Mouse (Mus musculus) heart, embryonic 12.5 days (tissue): ENCODE results near the gene Txndc15. TPM values are rescaled to one million over a fixed set of nuclear protein-coding genes. Genes with fewer than 3 reads are reported as not detected.
A peak's percentile ranks its signal among the peaks of the same experiment; 100 is the strongest.

Experiments
- ATAC-seq: fragments of 200-750 bp; cut with Nextera tagmentation; 2 replicates; pipeline ENCODE4 v1.8.0; 2017; ENCODE audit warnings: moderate TSS enrichment, moderate library complexity; ENCODE audit not compliant: insufficient number of reproducible peaks, low FRiP score
- H3K27ac ChIP-seq: fragments of 300-500 bp; sonication (generic); 2 replicates; pipeline ENCODE4 v1.5.1; 2016; ENCODE audit warnings: mild to moderate bottlenecking, moderate library complexity; ENCODE audit not compliant: poor library complexity, severe bottlenecking
- H3K27me3 ChIP-seq: fragments of 300-500 bp; sonication (generic); replicated peaks from 2 replicates; pipeline ENCODE4 v1.6.1; 2016; ENCODE audit warnings: mild to moderate bottlenecking, moderate library complexity
- H3K36me3 ChIP-seq: fragments of 300-500 bp; sonication (generic); 2 replicates; pipeline ENCODE4 v1.6.1; 2016; ENCODE audit warnings: mild to moderate bottlenecking, moderate library complexity
- H3K4me1 ChIP-seq: fragments of 300-500 bp; sonication (generic); replicated peaks from 2 replicates; pipeline ENCODE4 v1.6.1; 2016; ENCODE audit warnings: mild to moderate bottlenecking
- H3K4me2 ChIP-seq: fragments of 300-500 bp; sonication (generic); 2 replicates; pipeline ENCODE4 v1.6.1; 2016; ENCODE audit warnings: mild to moderate bottlenecking, moderate library complexity
- H3K4me3 ChIP-seq: fragments of 300-500 bp; sonication (generic); 2 replicates; pipeline ENCODE4 v1.5.1; 2016; ENCODE audit warnings: mild to moderate bottlenecking
- H3K9ac ChIP-seq: fragments of 300-500 bp; sonication (generic); 2 replicates; pipeline ENCODE4 v1.6.1; 2016; ENCODE audit warnings: mild to moderate bottlenecking, moderate library complexity
- H3K9me3 ChIP-seq: fragments of 300-500 bp; sonication (generic); replicated peaks from 2 replicates; pipeline ENCODE4 v1.6.1; 2016; ENCODE audit warnings: mild to moderate bottlenecking, moderate library complexity
- WGBS: fragments of 180-500 bp; shearing (Covaris S2); methylation state at CpG from one replicate; pipeline ENCODE4 v1.1.7; 2016; 5-methylcytosine and 5-hydroxymethylcytosine counted together
- polyA plus RNA-seq: library from polyadenylated mRNA; unstranded; fragments of >200 nt; fragmentation: Nextera tagmentation; extraction: Ambion mirVana; gene quantifications from 2 replicates; pipeline ENCODE4 v1.2.1, GENCODE M21; 2016

Gene Txndc15
- polyA plus RNA-seq, 1 experiment from 2014 or later: 67.4 TPM

DNA sequence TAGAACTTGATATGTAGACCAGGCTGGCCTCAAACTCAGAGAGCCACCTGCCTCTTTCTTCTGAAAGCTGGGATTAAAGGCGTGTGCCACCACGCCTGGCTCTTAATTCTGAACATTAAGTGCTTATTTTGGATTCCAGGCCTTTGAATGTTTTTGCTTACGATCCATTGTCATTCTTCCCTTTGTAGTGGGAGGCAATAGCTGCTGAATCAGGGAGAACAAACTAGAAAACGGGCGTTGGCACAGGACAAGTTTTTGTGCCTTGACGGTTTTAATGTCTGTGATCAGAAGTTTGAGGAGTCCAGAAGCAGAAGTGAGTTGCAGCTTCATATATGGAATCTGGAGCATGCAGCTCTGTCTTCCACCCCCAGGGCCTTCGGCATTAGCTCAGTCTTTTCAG is 16.3 kb downstream of the Txndc15 start:
- Histone ChIP-seq H3K36me3 (peaks cover 6% of the 10 kb centered on the region), H3K27ac (no peak overlapping the region), H3K9ac (no peak overlapping the region), H3K4me2 (no peak overlapping the region), H3K4me3 (no peak overlapping the region), H3K4me1 (no peaks in the 10 kb centered on the region), H3K27me3 (no peaks in the 10 kb centered on the region), H3K9me3 (no peaks in the 10 kb centered on the region)
- 89% methylated on average over 7 of the region's 7 CpGs for WGBS
- no peak for ATAC-seq

DNA sequence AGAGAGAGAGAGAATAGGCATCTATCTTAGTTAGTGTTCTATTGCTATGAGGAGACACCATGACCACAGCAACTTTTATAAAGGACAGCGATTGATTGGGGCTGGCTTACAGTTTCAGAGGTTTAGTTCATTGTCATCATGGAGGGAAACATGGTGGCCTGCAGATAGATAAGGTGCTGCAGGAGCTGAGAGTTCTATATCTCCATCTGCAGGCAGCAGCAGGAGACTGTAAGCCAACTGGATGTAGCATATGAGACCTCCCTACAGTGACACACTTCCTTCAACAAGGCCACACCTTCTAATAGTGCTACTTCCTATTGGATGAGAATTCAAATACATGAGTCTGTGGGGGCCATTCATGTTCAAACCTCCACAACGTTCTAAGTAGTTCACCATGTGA is 17.7 kb downstream of the Txndc15 start:
- Histone ChIP-seq H3K4me1 (no peaks in the 10 kb centered on the region), H3K4me3 (no peak overlapping the region), H3K4me2 (no peak overlapping the region), H3K27ac (no peak overlapping the region), H3K9me3 (no peaks in the 10 kb centered on the region), H3K36me3 (peaks cover 2% of the 10 kb centered on the region; the same call in 1 of the 2 replicates), H3K27me3 (no peaks in the 10 kb centered on the region), H3K9ac (no peak overlapping the region)
- no peak for ATAC-seq
- 71% methylated on average over 2 of the region's 2 CpGs for WGBS

DNA sequence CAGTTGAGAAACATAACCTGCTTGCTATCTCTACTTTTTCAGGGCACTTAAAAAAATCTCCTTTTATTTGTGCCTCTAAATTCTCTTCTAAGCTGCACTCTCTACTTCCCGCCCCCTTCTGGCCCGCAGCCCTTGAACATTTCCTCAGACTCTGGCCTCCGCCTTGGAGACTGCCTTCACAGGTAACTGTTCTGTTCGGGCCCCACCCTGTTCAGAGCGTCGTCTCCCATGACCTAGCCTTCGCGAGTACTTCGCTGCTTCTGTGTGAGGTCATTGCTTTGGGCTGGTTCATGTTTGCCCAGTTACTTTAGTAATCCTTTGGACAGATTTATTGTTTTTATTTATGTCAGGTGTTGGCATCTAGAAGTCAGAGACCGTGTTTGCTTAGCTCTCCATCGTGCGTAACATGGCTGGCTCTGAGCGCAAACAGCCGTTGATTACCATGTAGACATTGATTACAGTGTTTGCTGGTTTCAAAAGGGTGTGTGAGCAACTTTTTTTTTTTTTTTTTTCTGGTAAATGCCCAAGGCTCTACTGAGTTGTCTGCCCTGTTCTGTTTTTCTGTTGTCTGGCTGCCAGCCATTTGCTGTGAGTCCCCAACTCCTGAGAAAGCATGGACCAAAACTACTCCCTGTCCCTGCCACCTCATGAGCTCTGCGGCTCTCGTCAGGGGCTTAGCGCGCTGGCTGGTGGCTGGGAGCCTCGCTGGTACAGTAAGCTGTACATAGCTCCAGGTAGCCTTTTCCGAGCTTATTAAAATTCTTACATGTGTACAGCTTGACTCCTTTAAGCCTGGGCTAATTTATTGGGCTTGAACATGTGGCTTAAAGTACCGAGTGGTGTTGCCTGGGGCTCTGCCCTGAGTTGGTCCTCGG is 19.4 kb downstream of the Txndc15 start:
- no peak for ATAC-seq
- H3K4me1 ChIP-seq: no peaks in the 10 kb centered on the region
- H3K9me3 ChIP-seq: no peaks in the 10 kb centered on the region
- no peak overlapping the region for H3K9ac ChIP-seq
- H3K27ac ChIP-seq: no peak overlapping the region
- H3K4me3 ChIP-seq: no peak overlapping the region
- H3K4me2 ChIP-seq: no peak overlapping the region
- 85% methylated on average over 22 of the region's 22 CpGs for WGBS
- no peaks in the 10 kb centered on the region for H3K27me3 ChIP-seq
- peaks cover 2% of the 10 kb centered on the region; the same call in 1 of the 2 replicates for H3K36me3 ChIP-seq

DNA sequence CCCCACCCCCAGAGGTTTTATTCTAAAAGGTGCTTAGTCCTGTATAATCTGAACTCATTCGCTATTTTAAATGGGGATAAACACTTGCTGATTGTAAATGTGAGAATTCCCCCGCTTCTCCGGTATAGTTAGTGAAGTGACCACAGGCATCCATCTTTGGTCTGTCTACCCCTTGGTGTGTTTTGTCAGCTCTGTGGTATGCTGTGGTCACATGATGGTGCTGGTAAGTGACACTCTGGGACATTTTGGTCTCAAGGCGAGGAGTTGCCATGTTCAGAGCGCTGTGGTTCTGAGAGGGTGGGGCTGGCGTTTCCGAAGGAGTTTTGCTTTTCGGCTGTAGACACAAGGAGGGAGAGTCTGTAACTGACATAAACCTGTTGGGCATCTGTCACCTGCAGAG is 23.4 kb downstream of the Txndc15 start:
- Histone ChIP-seq H3K4me2 (no peak overlapping the region), H3K9me3 (no peaks in the 10 kb centered on the region), H3K27me3 (no peaks in the 10 kb centered on the region), H3K9ac (no peak overlapping the region), H3K27ac (no peak overlapping the region), H3K4me1 (no peaks in the 10 kb centered on the region), H3K4me3 (no peak overlapping the region), H3K36me3 (peaks cover 2% of the 10 kb centered on the region; the same call in 1 of the 2 replicates)
- 87% methylated on average over 8 of the region's 8 CpGs for WGBS
- no peak for ATAC-seq

DNA sequence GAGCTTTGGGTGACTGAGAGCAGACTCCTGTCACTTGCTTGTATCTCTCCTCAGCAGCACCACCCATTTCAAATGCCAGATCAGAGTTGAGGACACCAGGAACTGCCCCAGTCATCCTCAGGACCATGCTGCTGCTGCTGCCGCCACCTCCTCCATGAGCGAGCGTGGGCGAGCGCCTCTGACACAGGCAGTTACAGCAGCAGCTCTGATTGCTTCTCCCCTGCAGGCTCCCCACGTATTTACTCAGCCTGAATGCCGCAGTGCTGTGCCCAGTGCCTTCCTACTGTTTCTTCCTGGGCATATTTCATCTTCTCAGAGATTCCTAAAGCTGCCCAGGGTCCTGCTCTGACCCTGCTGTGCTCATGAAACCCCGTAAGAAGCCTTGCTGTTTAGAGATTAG is 27.9 kb downstream of the Txndc15 start:
- Histone ChIP-seq H3K4me1 (no peaks in the 10 kb centered on the region), H3K9ac (no peak overlapping the region), H3K9me3 (no peaks in the 10 kb centered on the region), H3K27me3 (no peaks in the 10 kb centered on the region), H3K27ac (no peak overlapping the region), H3K36me3 (no peaks in the 10 kb centered on the region), H3K4me2 (no peak overlapping the region), H3K4me3 (no peak overlapping the region)
- no peak for ATAC-seq
- 73% methylated on average over 8 of the region's 8 CpGs for WGBS

DNA sequence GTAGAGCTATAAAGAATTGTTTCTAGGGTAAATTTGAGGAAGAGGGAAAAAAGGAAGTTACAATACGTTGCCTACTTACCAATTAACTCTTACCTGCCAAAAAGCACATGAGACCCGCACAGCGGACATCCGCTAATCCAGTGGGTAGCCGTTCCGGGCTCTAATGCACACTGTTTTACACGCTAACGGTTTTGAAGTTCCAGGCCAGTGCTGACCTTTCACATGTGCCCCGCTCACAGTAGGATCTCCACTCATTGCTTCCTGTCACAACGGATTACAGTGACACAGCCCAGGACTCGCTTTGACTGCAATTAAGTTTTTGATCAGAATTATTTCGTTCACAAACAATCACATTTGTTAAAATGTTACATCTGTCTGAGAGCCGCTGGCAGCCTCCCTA is 39.9 kb downstream of the Txndc15 start:
- 72% methylated on average over 13 of the region's 13 CpGs for WGBS
- Histone ChIP-seq H3K4me2 (no peak overlapping the region), H3K27me3 (no peaks in the 10 kb centered on the region), H3K27ac (no peak overlapping the region), H3K4me3 (no peak overlapping the region), H3K36me3 (no peaks in the 10 kb centered on the region), H3K4me1 (peaks cover 9% of the 10 kb centered on the region), H3K9me3 (no peaks in the 10 kb centered on the region), H3K9ac (no peak overlapping the region)
- ATAC-seq: no peak

DNA sequence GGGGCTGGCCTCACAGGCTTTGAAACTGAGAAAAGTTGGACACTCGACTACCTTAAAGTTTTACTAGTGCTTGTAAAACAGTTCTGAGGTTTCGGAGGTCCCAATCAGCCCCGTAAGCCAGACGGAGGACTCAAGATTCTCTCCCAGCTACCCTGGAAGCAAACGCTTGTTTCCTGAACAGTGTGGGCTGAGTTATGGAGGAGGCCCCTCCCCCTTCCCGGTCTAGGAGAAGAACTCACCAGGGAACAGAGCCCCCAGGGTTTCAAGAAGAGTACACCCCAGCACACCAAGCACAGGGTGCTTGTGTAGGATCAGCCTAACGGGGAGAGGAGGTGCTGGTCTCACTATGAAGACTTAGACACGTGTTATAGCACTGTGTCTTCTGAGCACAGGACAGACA is 42.3 kb downstream of the Txndc15 start:
- Histone ChIP-seq H3K4me1 (peaks cover 20% of the 10 kb centered on the region), H3K27me3 (no peaks in the 10 kb centered on the region), H3K4me2 (peak overlapping the region; percentile 53), H3K9me3 (no peaks in the 10 kb centered on the region), H3K9ac (peak overlapping the region; percentile 38; the same call in 1 of the 2 replicates), H3K27ac (no peak overlapping the region), H3K4me3 (0 out of 2 replicates have a peak overlapping the region, but pooled peaks have one; percentile 1), H3K36me3 (no peaks in the 10 kb centered on the region)
- ATAC-seq: no peak
- 39% methylated on average over 8 of the region's 8 CpGs for WGBS

DNA sequence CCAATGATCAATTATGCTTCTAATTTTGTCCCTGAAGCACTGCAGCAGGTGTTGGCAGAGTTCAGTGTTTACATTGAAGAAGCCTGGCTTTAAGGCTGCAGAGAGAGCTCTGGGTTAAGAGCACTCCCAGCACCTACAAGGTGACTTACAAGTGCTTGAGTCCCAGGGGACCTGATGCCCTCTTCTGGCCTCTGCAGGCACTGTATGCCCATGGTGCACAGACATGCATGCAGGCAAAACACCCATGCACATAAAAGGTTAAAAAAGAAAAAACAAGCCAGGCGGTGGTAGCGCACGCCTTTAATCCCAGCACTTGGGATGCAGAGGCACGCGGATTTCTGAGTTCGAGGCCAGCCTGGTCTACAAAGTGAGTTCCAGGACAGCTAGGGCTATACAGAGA is 43.2 kb downstream of the Txndc15 start:
- no peaks in the 10 kb centered on the region for H3K36me3 ChIP-seq
- no peaks in the 10 kb centered on the region for H3K9me3 ChIP-seq
- no peak overlapping the region for H3K27ac ChIP-seq
- 88% methylated on average over 6 of the region's 6 CpGs for WGBS
- H3K4me1 ChIP-seq: peaks cover 20% of the 10 kb centered on the region
- no peaks in the 10 kb centered on the region for H3K27me3 ChIP-seq
- H3K9ac ChIP-seq: no peak overlapping the region
- H3K4me2 ChIP-seq: no peak overlapping the region
- no peak overlapping the region for H3K4me3 ChIP-seq
- no peak for ATAC-seq

DNA sequence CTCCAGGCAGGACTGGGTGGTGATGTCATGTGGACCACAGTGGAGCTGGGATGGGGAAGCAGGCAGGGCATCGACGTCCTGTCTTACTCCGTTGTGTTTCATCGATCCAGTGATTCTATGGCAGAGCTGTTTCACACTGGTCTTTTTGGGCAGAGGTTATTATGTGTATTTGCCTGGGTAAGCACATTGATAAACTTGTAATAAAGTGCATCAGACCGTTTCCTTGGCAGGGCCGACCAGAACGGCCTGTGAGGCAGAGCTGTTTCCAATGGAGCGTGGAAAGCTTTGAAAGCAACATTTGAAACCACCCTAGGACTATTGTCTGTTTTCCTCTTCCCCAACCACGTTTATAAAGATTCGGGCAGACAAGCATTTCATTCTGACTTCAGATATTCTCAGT is 46.1 kb downstream of the Txndc15 start:
- H3K9me3 ChIP-seq: no peaks in the 10 kb centered on the region
- H3K27ac ChIP-seq: peak overlapping the region; percentile 13; the same call in 1 of the 2 replicates
- H3K9ac ChIP-seq: 0 out of 2 replicates have a peak overlapping the region, but pooled peaks have one; percentile 27
- no peaks in the 10 kb centered on the region for H3K27me3 ChIP-seq
- 67% methylated on average over 10 of the region's 10 CpGs for WGBS
- H3K4me1 ChIP-seq: peaks cover 25% of the 10 kb centered on the region
- ATAC-seq: no peak
- no peak overlapping the region for H3K4me3 ChIP-seq
- H3K4me2 ChIP-seq: peak overlapping the region; percentile 50
- H3K36me3 ChIP-seq: no peaks in the 10 kb centered on the region

DNA sequence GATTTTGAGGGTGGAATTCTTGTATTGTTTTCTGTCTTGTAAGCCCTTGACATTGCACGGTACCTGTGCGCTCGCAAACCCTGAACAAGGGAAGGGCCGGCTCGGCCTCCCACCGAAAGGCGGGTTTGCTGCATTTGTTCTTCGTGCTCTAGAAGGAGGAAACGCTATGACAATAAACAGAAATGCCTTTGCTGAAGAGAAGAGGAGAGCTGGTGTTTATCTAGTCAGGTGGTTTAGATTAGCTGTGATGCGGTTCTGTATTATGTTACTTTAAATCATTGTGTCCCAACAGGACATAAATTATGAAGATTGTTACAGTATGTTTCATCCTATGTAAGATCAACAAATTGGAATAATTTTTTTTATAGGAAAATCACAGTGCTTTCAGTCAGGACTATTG is 47.0 kb downstream of the Txndc15 start:
- no peak overlapping the region for H3K27ac ChIP-seq
- 0 out of 2 replicates have a peak overlapping the region, but pooled peaks have one; percentile 28 for H3K9ac ChIP-seq

DNA sequence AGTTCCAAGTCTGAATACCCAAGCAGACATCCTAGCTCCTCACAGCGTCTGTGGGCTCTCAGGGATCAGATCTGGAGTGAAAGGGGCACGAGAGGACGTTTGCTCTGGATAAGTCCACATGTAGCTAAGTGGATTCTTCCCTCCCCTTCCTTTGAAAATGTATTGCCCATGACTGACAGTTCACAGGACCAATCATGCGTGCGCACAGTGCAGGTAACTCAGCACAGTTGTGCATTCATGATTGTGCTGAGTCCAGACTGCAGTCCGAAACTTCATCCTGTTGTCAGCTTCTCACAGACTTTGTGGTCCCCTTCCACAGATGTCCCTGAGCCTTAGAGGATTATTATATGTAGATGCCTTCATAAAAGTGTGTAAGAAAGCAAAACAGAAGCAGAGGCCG is 59.9 kb downstream of the Txndc15 start:
- no peaks in the 10 kb centered on the region for H3K27me3 ChIP-seq
- H3K27ac ChIP-seq: no peak overlapping the region
- no peaks in the 10 kb centered on the region for H3K9me3 ChIP-seq
- peaks cover 11% of the 10 kb centered on the region for H3K36me3 ChIP-seq
- no peak overlapping the region for H3K9ac ChIP-seq
- 80% methylated on average over 7 of the region's 7 CpGs for WGBS
- H3K4me1 ChIP-seq: peaks cover 6% of the 10 kb centered on the region
- H3K4me3 ChIP-seq: no peak overlapping the region
- H3K4me2 ChIP-seq: no peak overlapping the region
- ATAC-seq: no peak

More for the DNA sequence above, 47.0 kb downstream of the Txndc15 start:
- Histone ChIP-seq H3K4me2 (no peak overlapping the region), H3K9me3 (no peaks in the 10 kb centered on the region), H3K27me3 (no peaks in the 10 kb centered on the region), H3K4me3 (no peak overlapping the region), H3K36me3 (no peaks in the 10 kb centered on the region), H3K4me1 (peaks cover 23% of the 10 kb centered on the region)
- ATAC-seq: no peak
- 71% methylated on average over 10 of the region's 10 CpGs for WGBS
